Mouse (Mus musculus): ENCODE data around the gene Fras1. TPM values are rescaled to one million over a fixed set of nuclear protein-coding genes. Genes with fewer than 3 reads are reported as not detected.

The Fras1 gene
- total and polyA plus RNA-seq, 3 experiments: 0.02 to 0.23 (median 0.11) TPM

GRCm38 (mm10) chr5:96459605-96460004 is 85.8 kb downstream of the Fras1 start:
- DNase-seq (ENCODE audit: low spot score): no peak
- TF ChIP-seq GATA1 (IDR thresholded peaks at IDR 0.05; ENCODE audit: borderline replicate concordance, low read length) (no peak), GATA2 (IDR thresholded peaks at IDR 0.05; ENCODE audit: borderline replicate concordance, low read depth, low read length) (no peak), CTCF (IDR thresholded peaks at IDR 0.05; ENCODE audit: low read depth, low read length) (no peak), POLR2AphosphoS5 (IDR thresholded peaks at IDR 0.05; ENCODE audit: insufficient replicate concordance, low read depth, low read length) (no peak), TAL1 (conservative IDR thresholded peaks at IDR 0.05; ENCODE audit: low read depth, low read length) (no peak)
- Histone ChIP-seq H3K27me3 (ENCODE audit: insufficient read depth, low read length) (no peaks in the 10 kb centered on the region), H3K9me3 (replicated peaks) (no peaks in the 10 kb centered on the region), H3K4me1 (ENCODE audit: insufficient read depth, low read depth, low read length) (no peaks in the 10 kb centered on the region), H3K4me3 (ENCODE audit: low read depth, low read length) (no peak overlapping the region), H3K36me3 (replicated peaks) (no peaks in the 10 kb centered on the region)
- no peak for ATAC-seq (ENCODE audit: extremely low read depth, insufficient number of reproducible peaks, low FRiP score, poor library complexity, severe bottlenecking)

- H3K4me3 ChIP-seq (ENCODE audit: low read depth, low read length): no peak overlapping the region
- DNase-seq (ENCODE audit: low spot score): no peak
These were observed 88.4 kb downstream of the Fras1 start for GRCm38 (mm10) chr5:96462197-96462596.

GRCm38 (mm10) chr5:96466461-96466860 is 92.7 kb downstream of the Fras1 start:
- no peak for ATAC-seq (ENCODE audit: extremely low read depth, insufficient number of reproducible peaks, low FRiP score, poor library complexity, severe bottlenecking)
- no peak for TF ChIP-seq TAL1 (conservative IDR thresholded peaks at IDR 0.05; ENCODE audit: low read depth, low read length)
- no peak for TF ChIP-seq CTCF (IDR thresholded peaks at IDR 0.05; ENCODE audit: low read depth, low read length)
- TF ChIP-seq GATA2 (IDR thresholded peaks at IDR 0.05; ENCODE audit: borderline replicate concordance, low read depth, low read length): no peak
- TF ChIP-seq GATA1 (IDR thresholded peaks at IDR 0.05; ENCODE audit: borderline replicate concordance, low read length): no peak
- TF ChIP-seq POLR2AphosphoS5 (IDR thresholded peaks at IDR 0.05; ENCODE audit: insufficient replicate concordance, low read depth, low read length): no peak
- H3K4me1 ChIP-seq (ENCODE audit: insufficient read depth, low read depth, low read length): no peaks in the 10 kb centered on the region
- DNase-seq (ENCODE audit: low spot score): no peak
- H3K27me3 ChIP-seq (ENCODE audit: insufficient read depth, low read length): peaks cover 4% of the 10 kb centered on the region; the same call in 1 of the 2 replicates
- no peak overlapping the region for H3K4me3 ChIP-seq (ENCODE audit: low read depth, low read length)
- no peaks in the 10 kb centered on the region for H3K36me3 ChIP-seq (replicated peaks)
- H3K9me3 ChIP-seq (replicated peaks): no peaks in the 10 kb centered on the region

More at GRCm38 (mm10) chr5:96462197-96462596, 88.4 kb downstream of the Fras1 start:
- no peaks in the 10 kb centered on the region for H3K9me3 ChIP-seq (replicated peaks)
- H3K36me3 ChIP-seq (replicated peaks): no peaks in the 10 kb centered on the region
- no peak for TF ChIP-seq GATA1 (IDR thresholded peaks at IDR 0.05; ENCODE audit: borderline replicate concordance, low read length)
- no peak for TF ChIP-seq CTCF (IDR thresholded peaks at IDR 0.05; ENCODE audit: low read depth, low read length)
- no peak for TF ChIP-seq GATA2 (IDR thresholded peaks at IDR 0.05; ENCODE audit: borderline replicate concordance, low read depth, low read length)
- TF ChIP-seq TAL1 (conservative IDR thresholded peaks at IDR 0.05; ENCODE audit: low read depth, low read length): no peak
- TF ChIP-seq POLR2AphosphoS5 (IDR thresholded peaks at IDR 0.05; ENCODE audit: insufficient replicate concordance, low read depth, low read length): no peak
- no peaks in the 10 kb centered on the region for H3K4me1 ChIP-seq (ENCODE audit: insufficient read depth, low read depth, low read length)
- ATAC-seq (ENCODE audit: extremely low read depth, insufficient number of reproducible peaks, low FRiP score, poor library complexity, severe bottlenecking): no peak
- H3K27me3 ChIP-seq (ENCODE audit: insufficient read depth, low read length): peaks cover 4% of the 10 kb centered on the region; the same call in 1 of the 2 replicates

- Histone ChIP-seq H3K9me3 (replicated peaks) (no peaks in the 10 kb centered on the region), H3K4me3 (ENCODE audit: low read depth, low read length) (no peak overlapping the region), H3K4me1 (ENCODE audit: insufficient read depth, low read depth, low read length) (no peaks in the 10 kb centered on the region), H3K27me3 (ENCODE audit: insufficient read depth, low read length) (no peaks in the 10 kb centered on the region), H3K36me3 (replicated peaks) (no peaks in the 10 kb centered on the region)
- TF ChIP-seq GATA1 (IDR thresholded peaks at IDR 0.05; ENCODE audit: borderline replicate concordance, low read length): no peak
- TF ChIP-seq CTCF (IDR thresholded peaks at IDR 0.05; ENCODE audit: low read depth, low read length): no peak
- no peak for TF ChIP-seq GATA2 (IDR thresholded peaks at IDR 0.05; ENCODE audit: borderline replicate concordance, low read depth, low read length)
- no peak for TF ChIP-seq POLR2AphosphoS5 (IDR thresholded peaks at IDR 0.05; ENCODE audit: insufficient replicate concordance, low read depth, low read length)
- TF ChIP-seq TAL1 (conservative IDR thresholded peaks at IDR 0.05; ENCODE audit: low read depth, low read length): no peak
- no peak for DNase-seq (ENCODE audit: low spot score)
- ATAC-seq (ENCODE audit: extremely low read depth, insufficient number of reproducible peaks, low FRiP score, poor library complexity, severe bottlenecking): no peak
These were observed 98.2 kb downstream of the Fras1 start for GRCm38 (mm10) chr5:96471995-96472394.

- no peaks in the 10 kb centered on the region for H3K36me3 ChIP-seq (replicated peaks)
- no peak for TF ChIP-seq GATA1 (IDR thresholded peaks at IDR 0.05; ENCODE audit: borderline replicate concordance, low read length)
- TF ChIP-seq CTCF (IDR thresholded peaks at IDR 0.05; ENCODE audit: low read depth, low read length): no peak
- no peak for TF ChIP-seq POLR2AphosphoS5 (IDR thresholded peaks at IDR 0.05; ENCODE audit: insufficient replicate concordance, low read depth, low read length)
- no peak for TF ChIP-seq GATA2 (IDR thresholded peaks at IDR 0.05; ENCODE audit: borderline replicate concordance, low read depth, low read length)
- TF ChIP-seq TAL1 (conservative IDR thresholded peaks at IDR 0.05; ENCODE audit: low read depth, low read length): no peak
- H3K4me1 ChIP-seq (ENCODE audit: insufficient read depth, low read depth, low read length): no peaks in the 10 kb centered on the region
- no peaks in the 10 kb centered on the region for H3K27me3 ChIP-seq (ENCODE audit: insufficient read depth, low read length)
- no peak overlapping the region for H3K4me3 ChIP-seq (ENCODE audit: low read depth, low read length)
- H3K9me3 ChIP-seq (replicated peaks): no peaks in the 10 kb centered on the region
- ATAC-seq (ENCODE audit: extremely low read depth, insufficient number of reproducible peaks, low FRiP score, poor library complexity, severe bottlenecking) (no peak), DNase-seq (ENCODE audit: low spot score) (no peak)
These were observed 101.7 kb downstream of the Fras1 start for GRCm38 (mm10) chr5:96475488-96475887.

GRCm38 (mm10) chr5:96479003-96479402 is 105.2 kb downstream of the Fras1 start:
- Histone ChIP-seq H3K36me3 (replicated peaks) (no peaks in the 10 kb centered on the region), H3K9me3 (replicated peaks) (no peaks in the 10 kb centered on the region), H3K4me1 (ENCODE audit: insufficient read depth, low read depth, low read length) (no peaks in the 10 kb centered on the region), H3K4me3 (ENCODE audit: low read depth, low read length) (no peak overlapping the region), H3K27me3 (ENCODE audit: insufficient read depth, low read length) (no peaks in the 10 kb centered on the region)
- ATAC-seq (ENCODE audit: extremely low read depth, insufficient number of reproducible peaks, low FRiP score, poor library complexity, severe bottlenecking) (no peak), DNase-seq (ENCODE audit: low spot score) (no peak)
- TF ChIP-seq GATA2 (IDR thresholded peaks at IDR 0.05; ENCODE audit: borderline replicate concordance, low read depth, low read length): no peak
- no peak for TF ChIP-seq CTCF (IDR thresholded peaks at IDR 0.05; ENCODE audit: low read depth, low read length)
- TF ChIP-seq POLR2AphosphoS5 (IDR thresholded peaks at IDR 0.05; ENCODE audit: insufficient replicate concordance, low read depth, low read length): no peak
- no peak for TF ChIP-seq GATA1 (IDR thresholded peaks at IDR 0.05; ENCODE audit: borderline replicate concordance, low read length)
- no peak for TF ChIP-seq TAL1 (conservative IDR thresholded peaks at IDR 0.05; ENCODE audit: low read depth, low read length)

Measured in G1E (cell line).